Mouse (Mus musculus) telencephalon, adult 2 months (tissue): ENCODE results near the gene Tulp3.
"Not testable (repeated sequence)": the region's sequence is repeated elsewhere in the genome, so short reads cannot be mapped to it uniquely, and the experiment has no call there.

ENCODE experiments used
- DNase-seq: peaks from one replicate; pipeline ENCODE4 v3.0.0-alpha.2; 2011; ENCODE audit warnings: low read depth, low spot score

Tulp3 gene

GRCm38 (mm10) chr6:128358999-128359398, 3.3 kb upstream of the Tulp3 start:
- no peak for DNase-seq

GRCm38 (mm10) chr6:128355201-128355681, 410 bp downstream of the Tulp3 start:
- no peak for DNase-seq

- no peak for DNase-seq
Observed at GRCm38 (mm10) chr6:128354140-128354539, 1.5 kb downstream of the Tulp3 start.

DNA sequence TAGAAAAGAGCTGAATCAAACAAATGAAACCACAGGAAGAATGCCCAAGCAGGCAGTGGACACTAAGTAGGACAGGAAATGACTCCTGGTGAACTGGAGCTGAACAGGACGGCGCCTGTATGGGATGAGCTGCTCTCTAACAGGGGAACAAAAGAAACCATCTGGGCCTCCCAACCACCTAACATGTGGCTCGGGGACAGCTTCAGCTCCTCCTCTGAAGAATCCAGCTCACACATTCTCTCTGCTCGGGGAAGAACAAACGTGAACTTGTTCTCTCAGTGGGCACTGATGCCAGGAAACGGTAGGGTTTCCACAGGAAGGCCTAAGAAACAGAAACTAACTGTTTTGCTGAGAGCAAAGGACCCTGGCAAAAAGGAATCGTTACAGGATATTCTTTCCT, 5.9 kb downstream of the Tulp3 start:
- no peak for DNase-seq

- DNase-seq, result no peak
Observed at GRCm38 (mm10) chr6:128346782-128347181, 8.9 kb downstream of the Tulp3 start.

DNA sequence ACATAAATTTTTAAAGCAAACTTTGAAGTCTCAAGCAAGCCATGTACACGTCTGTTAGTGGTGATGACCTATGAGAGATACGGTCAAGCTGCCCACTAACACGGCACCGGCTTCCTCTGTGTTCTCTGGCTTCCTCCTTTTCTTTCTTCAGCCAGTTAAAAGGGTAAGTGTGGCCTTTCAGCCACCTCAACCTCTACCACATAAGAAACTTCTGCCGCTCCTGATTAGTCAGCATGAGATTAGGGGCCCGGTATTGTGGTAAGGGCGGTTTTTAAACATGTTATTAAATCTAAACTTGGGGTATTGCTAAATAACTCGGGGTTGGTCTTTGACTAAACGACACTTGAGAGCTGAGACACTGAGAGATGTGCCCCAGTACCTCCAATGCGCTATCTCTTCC, 10.0 kb downstream of the Tulp3 start:
- DNase-seq, result no peak

- DNase-seq, result no peak
Observed at GRCm38 (mm10) chr6:128341956-128342723, 13.5 kb downstream of the Tulp3 start.

DNA sequence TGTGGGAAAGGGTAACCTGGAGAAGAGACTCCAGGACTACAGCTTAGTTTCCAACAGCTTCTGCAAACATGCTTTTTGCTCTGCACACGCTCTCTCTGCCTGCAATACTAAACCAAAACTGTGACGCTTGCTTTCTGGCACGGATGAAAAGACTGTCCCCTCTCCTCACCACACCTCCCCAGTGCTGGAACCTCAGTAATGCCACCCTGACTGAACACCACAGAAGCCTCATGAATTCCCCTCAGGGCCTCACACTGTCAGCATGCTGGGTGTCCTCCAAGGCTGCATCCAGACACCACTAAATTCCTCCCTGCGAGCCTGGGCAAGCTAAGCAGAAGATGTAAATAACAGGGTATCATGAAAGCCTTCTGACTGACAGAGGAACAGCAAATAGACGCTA, 16.8 kb downstream of the Tulp3 start:
- DNase-seq, result no peak

- DNase-seq, result no peak
Observed at GRCm38 (mm10) chr6:128337467-128337866, 18.2 kb downstream of the Tulp3 start.

- DNase-seq, result no peak
Observed at GRCm38 (mm10) chr6:128334397-128335124, 21.1 kb downstream of the Tulp3 start.

DNA sequence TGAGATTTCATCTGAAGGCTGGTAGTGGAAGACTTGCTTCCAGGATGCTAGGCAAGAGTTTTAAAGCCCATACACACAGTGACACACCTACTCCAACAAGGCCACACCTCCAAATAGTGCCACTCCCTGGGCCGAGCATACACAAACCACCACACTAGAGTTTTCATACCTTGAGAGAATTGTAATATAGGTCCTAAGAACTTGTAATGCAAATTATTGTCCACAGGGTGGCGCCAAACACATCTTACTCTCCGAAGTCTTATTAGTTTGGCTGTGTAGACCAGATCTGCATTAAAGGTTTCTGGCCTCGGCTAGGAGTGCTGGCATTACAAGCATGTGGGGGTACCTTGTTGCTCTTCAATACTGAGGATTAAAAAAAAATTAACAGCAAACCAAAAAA, 37.3 kb downstream of the Tulp3 start:
- peak; percentile 56 for DNase-seq

GRCm38 (mm10) chr6:128315597-128315996, 40.1 kb downstream of the Tulp3 start:
- DNase-seq, result no peak

DNA sequence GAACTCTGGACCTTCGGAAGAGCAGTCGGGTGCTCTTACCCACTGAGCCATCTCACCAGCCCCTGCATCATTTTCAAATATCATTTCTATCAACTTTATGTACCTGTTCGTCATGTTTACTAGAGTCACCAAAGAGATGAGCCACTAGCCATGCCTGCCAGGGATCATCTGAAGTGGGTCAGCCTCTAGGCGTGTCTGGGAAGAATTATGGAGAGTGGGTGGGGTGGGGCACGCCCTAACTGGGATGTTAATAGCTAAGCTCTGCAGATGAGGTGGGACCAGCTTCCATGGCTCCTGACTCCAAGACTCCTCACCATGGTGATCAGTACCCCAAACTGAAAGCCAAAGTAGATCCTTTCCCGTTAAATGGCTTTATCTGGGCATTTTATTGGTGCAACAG, 40.9 kb downstream of the Tulp3 start:
- no peak for DNase-seq

DNA sequence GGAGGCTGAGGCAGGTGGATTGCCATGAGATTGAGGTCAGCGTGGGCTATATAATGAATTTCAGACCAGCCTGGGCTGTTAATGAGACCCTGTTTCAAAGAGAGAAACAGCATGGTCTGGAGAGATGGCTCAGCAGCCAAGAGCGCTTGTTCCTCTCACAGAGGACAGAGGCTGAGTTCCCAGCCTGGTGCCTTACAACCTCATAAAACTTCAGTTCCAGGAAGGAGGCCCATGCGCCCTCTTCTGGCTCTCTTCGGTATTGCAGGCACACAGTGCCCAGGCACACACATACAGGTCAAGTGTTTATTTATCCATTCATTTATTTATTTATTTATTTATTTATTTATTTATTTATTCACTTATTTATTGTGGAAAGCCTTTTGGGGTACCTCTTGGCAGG, 47.3 kb downstream of the Tulp3 start:
- no peak for DNase-seq

GRCm38 (mm10) chr6:128304801-128305200, 50.9 kb downstream of the Tulp3 start:
- no peak for DNase-seq

DNA sequence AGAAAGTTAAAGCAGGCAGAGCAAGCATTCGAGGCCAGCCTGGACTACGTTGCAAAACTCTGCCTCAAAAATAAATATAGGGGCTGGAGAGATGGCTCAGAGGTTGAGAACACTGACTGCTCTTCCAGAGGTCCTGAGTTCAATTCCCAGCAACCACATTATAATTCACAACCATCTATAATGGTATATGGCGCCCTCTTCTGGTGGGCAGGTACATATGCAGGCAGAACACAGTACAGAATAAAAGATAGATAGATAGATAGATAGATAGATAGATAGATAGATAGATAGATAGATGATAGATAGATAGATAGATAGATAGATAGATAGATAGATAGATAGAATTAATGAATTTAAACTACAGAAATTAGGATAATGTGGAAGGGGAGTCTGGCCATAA, 53.0 kb downstream of the Tulp3 start:
- not testable (repeated sequence) for DNase-seq

DNA sequence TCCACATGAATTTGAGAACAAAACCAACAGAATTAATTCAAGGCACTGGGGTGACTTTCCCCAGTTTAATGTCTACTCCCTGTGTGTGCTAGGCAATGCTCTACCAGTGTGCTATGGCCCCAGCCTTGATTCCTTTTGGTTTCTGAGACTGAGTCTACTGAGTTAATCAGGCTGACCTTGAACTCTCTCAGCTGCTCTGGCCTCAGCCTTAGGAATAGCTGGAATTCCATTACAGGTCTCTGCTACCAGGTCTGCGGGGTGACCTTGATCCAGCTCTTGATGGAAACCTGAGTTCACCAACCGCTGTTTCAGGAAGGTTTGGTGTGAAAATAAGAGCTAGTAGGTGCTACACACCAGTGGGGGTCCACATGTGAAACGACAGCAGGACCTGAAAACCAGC, 53.8 kb downstream of the Tulp3 start:
- no peak for DNase-seq

GRCm38 (mm10) chr6:128301458-128301857, 54.2 kb downstream of the Tulp3 start:
- no peak for DNase-seq

- no peak for DNase-seq
Observed at GRCm38 (mm10) chr6:128300134-128301001, 55.3 kb downstream of the Tulp3 start, which contains the start of gene Tead4. Tead4 (minus strand) TSS chr6:128300823.

- DNase-seq, result no peak
Observed at GRCm38 (mm10) chr6:128299292-128300133, 56.1 kb downstream of the Tulp3 start.

DNA sequence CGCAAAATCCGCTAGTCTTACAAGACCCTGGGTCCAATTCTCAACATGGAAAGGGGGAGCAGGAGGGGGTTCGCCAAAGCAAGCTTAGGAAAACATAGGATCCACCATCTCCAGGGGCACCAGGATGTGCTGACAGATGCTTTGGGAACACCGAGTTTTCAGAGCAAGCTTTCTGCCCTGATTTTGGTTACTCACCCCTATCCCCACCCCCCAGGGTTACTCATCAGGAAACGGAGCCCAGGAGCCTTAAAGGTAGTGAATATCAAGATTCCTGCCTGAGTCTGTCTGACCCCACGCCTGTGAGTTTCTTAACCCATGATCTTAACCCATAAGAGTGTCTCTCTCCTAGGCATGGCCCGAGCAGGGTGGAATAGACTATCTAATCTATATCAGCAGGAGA, 57.4 kb downstream of the Tulp3 start:
- no peak for DNase-seq
